Mouse (Mus musculus): ENCODE data around the gene Cldnd1. TPM values are rescaled to one million over a fixed set of nuclear protein-coding genes. Genes with fewer than 3 reads are reported as not detected.
A peak's percentile ranks its signal among the peaks of the same experiment; 100 is the strongest.

Cldnd1 gene
- polyA plus RNA-seq, 1 experiment from 2014 or later, result 70.1 TPM

GRCm38 (mm10) chr16:58694091-58694490 lies 33.6 kb upstream of the Cldnd1 start:
- CTCF ChIA-PET, result no interaction called here
- TF ChIP-seq CTCF (IDR thresholded peaks at IDR 0.05), result no peak
- POLR2A ChIA-PET, result no interaction called here
- ATAC-seq (no peak), DNase-seq (ENCODE audit: low read depth, low spot score) (no peak)
- in situ Hi-C loops (cut with MboI; ENCODE audit: low pct_unique_long_range_greater_than_20kb), result no loop called here
- H3K27me3 ChIP-seq, result peaks cover 7% of the 10 kb centered on the region

- ChIA-PET CTCF (interaction anchor here (1.5 kb wide), 1 partner anchor 21 kb away, joined by 4 read pairs; no protein-coding TSS in a partner anchor), POLR2A (no interaction called here)
- peaks cover 7% of the 10 kb centered on the region for H3K27me3 ChIP-seq
- ATAC-seq (no peak), DNase-seq (ENCODE audit: low read depth, low spot score) (no peak)
- TF ChIP-seq CTCF (IDR thresholded peaks at IDR 0.05), result no peak
- in situ Hi-C loops (cut with MboI; ENCODE audit: low pct_unique_long_range_greater_than_20kb), result no loop called here
These were observed 30.9 kb upstream of the Cldnd1 start for GRCm38 (mm10) chr16:58696796-58697195.

- no peak for ATAC-seq
- in situ Hi-C loops (cut with MboI; ENCODE audit: low pct_unique_long_range_greater_than_20kb), result no loop called here
- DNase-seq (ENCODE audit: low read depth, low spot score), result no peak
- H3K27me3 ChIP-seq, result peaks cover 5% of the 10 kb centered on the region
- ChIA-PET POLR2A (no interaction called here), CTCF (interaction anchor here (1.5 kb wide), 1 partner anchor 21 kb away, joined by 4 read pairs; no protein-coding TSS in a partner anchor)
- TF ChIP-seq CTCF (IDR thresholded peaks at IDR 0.05), result no peak
These were observed 30.4 kb upstream of the Cldnd1 start for GRCm38 (mm10) chr16:58697261-58697660.

- CTCF ChIA-PET, result interaction anchor here (1.5 to 2.0 kb wide), 3 partner anchors 11 to 15 kb away, joined by 3 to 7 read pairs (median 4); no protein-coding TSS in a partner anchor
- in situ Hi-C loops (cut with MboI; ENCODE audit: low pct_unique_long_range_greater_than_20kb), result no loop called here
- POLR2A ChIA-PET, result no interaction called here
- no peak for TF ChIP-seq CTCF (IDR thresholded peaks at IDR 0.05)
- no peaks in the 10 kb centered on the region for H3K27me3 ChIP-seq
- DNase-seq (ENCODE audit: low read depth, low spot score), result no peak
- ATAC-seq, result no peak
These were observed 27.5 kb upstream of the Cldnd1 start for GRCm38 (mm10) chr16:58700174-58700573.

GRCm38 (mm10) chr16:58700816-58701424 lies 26.8 kb upstream of the Cldnd1 start:
- no peaks in the 10 kb centered on the region for H3K27me3 ChIP-seq
- no peak for DNase-seq (ENCODE audit: low read depth, low spot score)
- ATAC-seq, result no peak
- no peak for TF ChIP-seq CTCF (IDR thresholded peaks at IDR 0.05)
- ChIA-PET POLR2A (no interaction called here), CTCF (interaction anchor here (0.7 to 1.6 kb wide), 5 partner anchors 8 to 27 kb away, joined by 3 to 5 read pairs (median 3); no protein-coding TSS in a partner anchor)
- in situ Hi-C loops (cut with MboI; ENCODE audit: low pct_unique_long_range_greater_than_20kb), result no loop called here

- CTCF ChIA-PET, result interaction anchor here (0.7 to 1.3 kb wide), 3 partner anchors 9 to 28 kb away, joined by 3 to 5 read pairs (median 3); no protein-coding TSS in a partner anchor
- DNase-seq (ENCODE audit: low read depth, low spot score) (no peak), ATAC-seq (no peak)
- in situ Hi-C loops (cut with MboI; ENCODE audit: low pct_unique_long_range_greater_than_20kb), result no loop called here
- POLR2A ChIA-PET, result no interaction called here
- no peaks in the 10 kb centered on the region for H3K27me3 ChIP-seq
- no peak for TF ChIP-seq CTCF (IDR thresholded peaks at IDR 0.05)
These were observed 25.9 kb upstream of the Cldnd1 start for GRCm38 (mm10) chr16:58701779-58702178.

GRCm38 (mm10) chr16:58702329-58702932 lies 25.3 kb upstream of the Cldnd1 start:
- in situ Hi-C loops (cut with MboI; ENCODE audit: low pct_unique_long_range_greater_than_20kb), result no loop called here
- POLR2A ChIA-PET, result no interaction called here
- no peak for TF ChIP-seq CTCF (IDR thresholded peaks at IDR 0.05)
- no peaks in the 10 kb centered on the region for H3K27me3 ChIP-seq
- ATAC-seq (no peak), DNase-seq (ENCODE audit: low read depth, low spot score) (no peak)
- CTCF ChIA-PET, result interaction anchor here (1.1 to 1.3 kb wide), 2 partner anchors 10 to 19 kb away, joined by 3 to 5 read pairs; no protein-coding TSS in a partner anchor

- POLR2A ChIA-PET, result no interaction called here
- CTCF ChIA-PET, result interaction anchor here (1.1 kb wide), 1 partner anchor 20 kb away, joined by 3 read pairs; no protein-coding TSS in a partner anchor
- DNase-seq (ENCODE audit: low read depth, low spot score), result no peak
- no peaks in the 10 kb centered on the region for H3K27me3 ChIP-seq
- TF ChIP-seq CTCF (IDR thresholded peaks at IDR 0.05), result no peak
- in situ Hi-C loops (cut with MboI; ENCODE audit: low pct_unique_long_range_greater_than_20kb), result no loop called here
- peak; percentile 90 for ATAC-seq
These were observed 24.2 kb upstream of the Cldnd1 start for GRCm38 (mm10) chr16:58703382-58704124.

GRCm38 (mm10) chr16:58704999-58705398 lies 22.7 kb upstream of the Cldnd1 start:
- in situ Hi-C loops (cut with MboI; ENCODE audit: low pct_unique_long_range_greater_than_20kb), result no loop called here
- H3K27me3 ChIP-seq, result no peaks in the 10 kb centered on the region
- ChIA-PET POLR2A (interaction anchor here (0.6 kb wide), 1 partner anchor 22 kb away, joined by 3 read pairs; no protein-coding TSS in a partner anchor), CTCF (no interaction called here)
- TF ChIP-seq CTCF (IDR thresholded peaks at IDR 0.05), result no peak
- no peak for DNase-seq (ENCODE audit: low read depth, low spot score)
- ATAC-seq, result no peak

GRCm38 (mm10) chr16:58707276-58707905 lies 20.3 kb upstream of the Cldnd1 start:
- no peak for DNase-seq (ENCODE audit: low read depth, low spot score)
- TF ChIP-seq CTCF (IDR thresholded peaks at IDR 0.05), result no peak
- peaks cover 4% of the 10 kb centered on the region for H3K27me3 ChIP-seq
- no peak for ATAC-seq
- in situ Hi-C loops (cut with MboI; ENCODE audit: low pct_unique_long_range_greater_than_20kb), result no loop called here
- POLR2A ChIA-PET, result no interaction called here
- CTCF ChIA-PET, result interaction anchor here (0.7 kb wide), 1 partner anchor 73 kb away, joined by 3 read pairs; no protein-coding TSS in a partner anchor
